Mouse (Mus musculus) hindbrain, embryonic 13.5 days (tissue): Measurements from ENCODE around the gene Ildr2. TPM values are rescaled to one million over a fixed set of nuclear protein-coding genes. Genes with fewer than 3 reads are reported as not detected.
A peak's percentile ranks its signal among the peaks of the same experiment; 100 is the strongest.

Source experiments
- ATAC-seq: fragments of 200-750 bp; cut with Nextera tagmentation; 2 replicates; pipeline ENCODE4 v1.8.0; 2017; ENCODE audit warnings: moderate TSS enrichment; ENCODE audit not compliant: low FRiP score
- H3K27ac ChIP-seq: fragments of 300-500 bp; sonication (generic); 2 replicates; pipeline ENCODE4 v1.5.1; 2015; ENCODE audit warnings: inconsistent platforms, mild to moderate bottlenecking, moderate library complexity
- H3K27me3 ChIP-seq: fragments of 300-500 bp; sonication (generic); 2 replicates; pipeline ENCODE4 v1.6.1; 2015; ENCODE audit warnings: mild to moderate bottlenecking, inconsistent platforms
- H3K36me3 ChIP-seq: fragments of 300-500 bp; sonication (generic); 2 replicates; pipeline ENCODE4 v1.6.1; 2015; ENCODE audit warnings: mild to moderate bottlenecking, inconsistent platforms
- H3K4me1 ChIP-seq: fragments of 300-500 bp; sonication (generic); replicated peaks from 2 replicates; pipeline ENCODE4 v1.6.1; 2015; ENCODE audit warnings: inconsistent platforms
- H3K4me2 ChIP-seq: fragments of 300-500 bp; sonication (generic); 2 replicates; pipeline ENCODE4 v1.6.1; 2015; ENCODE audit warnings: inconsistent platforms, mild to moderate bottlenecking, moderate library complexity
- H3K4me3 ChIP-seq: fragments of 300-500 bp; sonication (generic); 2 replicates; pipeline ENCODE4 v1.5.1; 2015; ENCODE audit warnings: mild to moderate bottlenecking, inconsistent platforms
- H3K9ac ChIP-seq: fragments of 300-500 bp; sonication (generic); 2 replicates; pipeline ENCODE4 v1.6.1; 2015; ENCODE audit warnings: mild to moderate bottlenecking, inconsistent platforms
- H3K9me3 ChIP-seq: fragments of 300-500 bp; sonication (generic); 2 replicates; pipeline ENCODE4 v1.6.1; 2016; ENCODE audit warnings: inconsistent platforms
- WGBS: fragments of 180-500 bp; shearing (Covaris S2); methylation state at CpG from one replicate; pipeline ENCODE4 v1.1.7; 2015; 5-methylcytosine and 5-hydroxymethylcytosine counted together
- polyA plus RNA-seq: library from polyadenylated mRNA; unstranded; fragments of >200 nt; fragmentation: Nextera tagmentation; extraction: Ambion mirVana; gene quantifications from 2 replicates; pipeline ENCODE4 v1.2.1, GENCODE M21; 2015

Ildr2 gene
- polyA plus RNA-seq, 1 experiment from 2014 or later, result 3.6 TPM

- 80% methylated on average over 7 of the region's 7 CpGs for WGBS
- Histone ChIP-seq H3K27ac (no peak overlapping the region), H3K4me1 (no peaks in the 10 kb centered on the region), H3K9ac (no peak overlapping the region), H3K4me3 (no peak overlapping the region), H3K9me3 (no peaks in the 10 kb centered on the region), H3K27me3 (no peaks in the 10 kb centered on the region), H3K36me3 (peaks cover 9% of the 10 kb centered on the region), H3K4me2 (no peak overlapping the region)
- ATAC-seq, result no peak
Measured at GRCm38 (mm10) chr1:166266001-166266705, 12.2 kb downstream of the Ildr2 start.

- Histone ChIP-seq H3K4me2 (no peak overlapping the region), H3K9ac (no peak overlapping the region), H3K9me3 (no peaks in the 10 kb centered on the region), H3K27me3 (no peaks in the 10 kb centered on the region), H3K36me3 (peaks cover 9% of the 10 kb centered on the region), H3K4me3 (no peak overlapping the region), H3K4me1 (no peaks in the 10 kb centered on the region), H3K27ac (no peak overlapping the region)
- WGBS, result 97% methylated on average over 9 of the region's 9 CpGs
- no peak for ATAC-seq
Measured at GRCm38 (mm10) chr1:166266918-166267317, 13.0 kb downstream of the Ildr2 start.

- no peaks in the 10 kb centered on the region for H3K27me3 ChIP-seq
- H3K36me3 ChIP-seq, result peaks cover 9% of the 10 kb centered on the region
- H3K4me3 ChIP-seq, result no peak overlapping the region
- H3K9ac ChIP-seq, result no peak overlapping the region
- WGBS, result 92% methylated on average over 5 of the region's 5 CpGs
- H3K9me3 ChIP-seq, result no peaks in the 10 kb centered on the region
- no peak for ATAC-seq
- no peaks in the 10 kb centered on the region for H3K4me1 ChIP-seq
- no peak overlapping the region for H3K4me2 ChIP-seq
- no peak overlapping the region for H3K27ac ChIP-seq
Measured at GRCm38 (mm10) chr1:166268218-166268617, 14.3 kb downstream of the Ildr2 start.

- Histone ChIP-seq H3K4me3 (no peak overlapping the region), H3K4me2 (no peak overlapping the region), H3K4me1 (peaks cover 56% of the 10 kb centered on the region), H3K9me3 (no peaks in the 10 kb centered on the region), H3K27ac (peak overlapping the region; percentile 86), H3K36me3 (no peaks in the 10 kb centered on the region), H3K9ac (no peak overlapping the region), H3K27me3 (no peaks in the 10 kb centered on the region)
- 15% methylated on average over 2 of the region's 2 CpGs for WGBS
- ATAC-seq, result no peak
Measured at GRCm38 (mm10) chr1:166278786-166279185, 24.8 kb downstream of the Ildr2 start.

GRCm38 (mm10) chr1:166279580-166280206 lies 25.8 kb downstream of the Ildr2 start:
- Histone ChIP-seq H3K4me3 (no peak overlapping the region), H3K27me3 (no peaks in the 10 kb centered on the region), H3K9me3 (no peaks in the 10 kb centered on the region), H3K27ac (peak overlapping the region; percentile 86), H3K4me2 (peak overlapping the region; percentile 8; the same call in 1 of the 2 replicates), H3K9ac (peak overlapping the region; percentile 35; the same call in 1 of the 2 replicates), H3K36me3 (no peaks in the 10 kb centered on the region), H3K4me1 (peaks cover 63% of the 10 kb centered on the region)
- no peak for ATAC-seq
- WGBS, result 16% methylated on average over 9 of the region's 9 CpGs

GRCm38 (mm10) chr1:166280566-166280965 lies 26.6 kb downstream of the Ildr2 start:
- H3K27ac ChIP-seq, result peak overlapping the region; percentile 86
- H3K36me3 ChIP-seq, result no peaks in the 10 kb centered on the region
- H3K27me3 ChIP-seq, result no peaks in the 10 kb centered on the region
- H3K9ac ChIP-seq, result no peak overlapping the region
- no peak overlapping the region for H3K4me3 ChIP-seq
- H3K4me1 ChIP-seq, result peaks cover 69% of the 10 kb centered on the region
- peak overlapping the region; percentile 25; the same call in 1 of the 2 replicates for H3K4me2 ChIP-seq
- no peaks in the 10 kb centered on the region for H3K9me3 ChIP-seq
- ATAC-seq, result peak; percentile 67
- 5% methylated on average over 1 of the region's 1 CpGs for WGBS

- H3K36me3 ChIP-seq, result no peaks in the 10 kb centered on the region
- peak overlapping the region; percentile 25; the same call in 1 of the 2 replicates for H3K4me2 ChIP-seq
- peak overlapping the region; percentile 86 for H3K27ac ChIP-seq
- WGBS, result 6% methylated on average over 1 of the region's 1 CpGs
- H3K4me1 ChIP-seq, result peaks cover 75% of the 10 kb centered on the region
- H3K4me3 ChIP-seq, result no peak overlapping the region
- ATAC-seq, result no peak
- H3K9me3 ChIP-seq, result no peaks in the 10 kb centered on the region
- no peaks in the 10 kb centered on the region for H3K27me3 ChIP-seq
- H3K9ac ChIP-seq, result no peak overlapping the region
Measured at GRCm38 (mm10) chr1:166281287-166281686, 27.3 kb downstream of the Ildr2 start.

GRCm38 (mm10) chr1:166281836-166282235 lies 27.9 kb downstream of the Ildr2 start:
- Histone ChIP-seq H3K4me2 (no peak overlapping the region), H3K4me1 (peaks cover 80% of the 10 kb centered on the region), H3K9ac (no peak overlapping the region), H3K9me3 (no peaks in the 10 kb centered on the region), H3K36me3 (no peaks in the 10 kb centered on the region), H3K4me3 (no peak overlapping the region), H3K27me3 (no peaks in the 10 kb centered on the region), H3K27ac (peak overlapping the region; percentile 68)
- WGBS, result 19% methylated on average over 3 of the region's 3 CpGs
- no peak for ATAC-seq

GRCm38 (mm10) chr1:166282597-166283210 lies 28.8 kb downstream of the Ildr2 start:
- WGBS, result 1% methylated on average over 22 of the region's 22 CpGs
- H3K36me3 ChIP-seq, result no peaks in the 10 kb centered on the region
- H3K27ac ChIP-seq, result peak overlapping the region; percentile 68
- H3K27me3 ChIP-seq, result no peaks in the 10 kb centered on the region
- peaks cover 86% of the 10 kb centered on the region for H3K4me1 ChIP-seq
- no peaks in the 10 kb centered on the region for H3K9me3 ChIP-seq
- peak; percentile 90 for ATAC-seq
- peak overlapping the region; percentile 49 for H3K4me2 ChIP-seq
- H3K4me3 ChIP-seq, result peak overlapping the region; percentile 15
- no peak overlapping the region for H3K9ac ChIP-seq

GRCm38 (mm10) chr1:166283451-166283850 lies 29.5 kb downstream of the Ildr2 start:
- Histone ChIP-seq H3K9me3 (no peaks in the 10 kb centered on the region), H3K4me1 (peaks cover 81% of the 10 kb centered on the region), H3K27me3 (no peaks in the 10 kb centered on the region), H3K4me3 (no peak overlapping the region), H3K4me2 (no peak overlapping the region; the same call in 1 of the 2 replicates), H3K36me3 (no peaks in the 10 kb centered on the region), H3K27ac (peak overlapping the region; percentile 68), H3K9ac (no peak overlapping the region)
- 45% methylated on average over 6 of the region's 6 CpGs for WGBS
- ATAC-seq, result no peak

- H3K4me3 ChIP-seq, result no peak overlapping the region
Measured at GRCm38 (mm10) chr1:166284390-166284789, 30.5 kb downstream of the Ildr2 start.

GRCm38 (mm10) chr1:166286231-166286630 lies 32.3 kb downstream of the Ildr2 start:
- 60% methylated on average over 9 of the region's 9 CpGs for WGBS
- no peak overlapping the region for H3K9ac ChIP-seq

More at GRCm38 (mm10) chr1:166284390-166284789, 30.5 kb downstream of the Ildr2 start:
- WGBS, result 53% methylated on average over 8 of the region's 8 CpGs
- Histone ChIP-seq H3K36me3 (no peaks in the 10 kb centered on the region), H3K4me1 (peaks cover 72% of the 10 kb centered on the region), H3K27ac (peak overlapping the region; percentile 40; the same call in 1 of the 2 replicates), H3K4me2 (no peak overlapping the region), H3K9me3 (no peaks in the 10 kb centered on the region), H3K27me3 (no peaks in the 10 kb centered on the region), H3K9ac (no peak overlapping the region)
- no peak for ATAC-seq

More at GRCm38 (mm10) chr1:166286231-166286630, 32.3 kb downstream of the Ildr2 start:
- Histone ChIP-seq H3K36me3 (no peaks in the 10 kb centered on the region), H3K9me3 (no peaks in the 10 kb centered on the region), H3K4me2 (no peak overlapping the region), H3K27me3 (no peaks in the 10 kb centered on the region), H3K4me1 (peaks cover 53% of the 10 kb centered on the region), H3K27ac (peak overlapping the region; percentile 52; the same call in 1 of the 2 replicates), H3K4me3 (no peak overlapping the region)
- no peak for ATAC-seq
